Mouse (Mus musculus) retina, adult 2 months (tissue): ENCODE results near the gene Xpo1.
"Not testable (repeated sequence)": the region's sequence is repeated elsewhere in the genome, so short reads cannot be mapped to it uniquely, and the experiment has no call there.

ENCODE experiments used
- DNase-seq: peaks from one replicate; pipeline ENCODE4 v3.0.0-alpha.2; 2012; ENCODE audit warnings: low read depth, low spot score

Xpo1 gene

GRCm38 (mm10) chr11:23298301-23298700, 42.5 kb downstream of the Xpo1 start:
- no peak for DNase-seq

GRCm38 (mm10) chr11:23299910-23300309, 44.1 kb downstream of the Xpo1 start:
- DNase-seq = no peak

GRCm38 (mm10) chr11:23303126-23303525, 47.3 kb downstream of the Xpo1 start:
- no peak for DNase-seq

GRCm38 (mm10) chr11:23305101-23305672, 49.3 kb downstream of the Xpo1 start:
- DNase-seq = not testable (repeated sequence)

GRCm38 (mm10) chr11:23305673-23306608, 50.1 kb downstream of the Xpo1 start:
- DNase-seq = peak; percentile 90

GRCm38 (mm10) chr11:23306764-23307565, 51.1 kb downstream of the Xpo1 start, which contains the start of gene Usp34:
Gene Usp34 (plus strand): TSS chr11:23306895.
- DNase-seq = peak; percentile 33

- no peak for DNase-seq
Observed at GRCm38 (mm10) chr11:23307566-23307920, 51.7 kb downstream of the Xpo1 start.

GRCm38 (mm10) chr11:23313496-23313895, 57.7 kb downstream of the Xpo1 start:
- DNase-seq = no peak

- DNase-seq = no peak
Observed at GRCm38 (mm10) chr11:23329413-23329812, 73.6 kb downstream of the Xpo1 start.

GRCm38 (mm10) chr11:23332136-23332535, 76.3 kb downstream of the Xpo1 start:
- DNase-seq = no peak

- DNase-seq = no peak
Observed at GRCm38 (mm10) chr11:23335160-23335559, 79.3 kb downstream of the Xpo1 start.
